Mouse (Mus musculus) midbrain, embryonic 13.5 days (tissue): ENCODE measurements at regions not wholly inside any gene's neighbourhood (a gene's known extent, or its start where the extent isn't known, plus 50 kb on each side); places are given as distances from the start of the nearest gene placed in this dataset.
A peak's percentile ranks its signal among the peaks of the same experiment; 100 is the strongest.

Experiments used
- ATAC-seq: fragments of 200-750 bp; cut with Nextera tagmentation; 2 replicates; pipeline ENCODE4 v1.8.0; 2017; ENCODE audit warnings: mild to moderate bottlenecking, moderate TSS enrichment, moderate library complexity
- H3K27ac ChIP-seq: fragments of 300-500 bp; sonication (generic); 2 replicates; pipeline ENCODE4 v1.5.1; 2015; ENCODE audit warnings: inconsistent platforms, mild to moderate bottlenecking, moderate library complexity
- H3K27me3 ChIP-seq: fragments of 300-500 bp; sonication (generic); 2 replicates; pipeline ENCODE4 v1.6.1; 2015; ENCODE audit warnings: mild to moderate bottlenecking, inconsistent platforms
- H3K36me3 ChIP-seq: fragments of 300-500 bp; sonication (generic); 2 replicates; pipeline ENCODE4 v1.6.1; 2015; ENCODE audit warnings: mild to moderate bottlenecking, inconsistent platforms
- H3K4me1 ChIP-seq: fragments of 300-500 bp; sonication (generic); replicated peaks from 2 replicates; pipeline ENCODE4 v1.6.1; 2015; ENCODE audit warnings: inconsistent platforms
- H3K4me2 ChIP-seq: fragments of 300-500 bp; sonication (generic); replicated peaks from 2 replicates; pipeline ENCODE4 v1.6.1; 2015; ENCODE audit warnings: moderate library complexity, mild to moderate bottlenecking, inconsistent platforms
- H3K4me3 ChIP-seq: fragments of 300-500 bp; sonication (generic); replicated peaks from 2 replicates; pipeline ENCODE4 v1.5.1; 2015; ENCODE audit warnings: mild to moderate bottlenecking, inconsistent platforms
- H3K9ac ChIP-seq: fragments of 300-500 bp; sonication (generic); replicated peaks from 2 replicates; pipeline ENCODE4 v1.6.1; 2015; ENCODE audit warnings: mild to moderate bottlenecking, inconsistent platforms
- H3K9me3 ChIP-seq: fragments of 300-500 bp; sonication (generic); 2 replicates; pipeline ENCODE4 v1.6.1; 2016; ENCODE audit warnings: mild to moderate bottlenecking, inconsistent platforms
- WGBS: fragments of 180-500 bp; shearing (Covaris S2); methylation state at CpG from one replicate; pipeline ENCODE4 v1.1.7; 2015; 5-methylcytosine and 5-hydroxymethylcytosine counted together

DNA sequence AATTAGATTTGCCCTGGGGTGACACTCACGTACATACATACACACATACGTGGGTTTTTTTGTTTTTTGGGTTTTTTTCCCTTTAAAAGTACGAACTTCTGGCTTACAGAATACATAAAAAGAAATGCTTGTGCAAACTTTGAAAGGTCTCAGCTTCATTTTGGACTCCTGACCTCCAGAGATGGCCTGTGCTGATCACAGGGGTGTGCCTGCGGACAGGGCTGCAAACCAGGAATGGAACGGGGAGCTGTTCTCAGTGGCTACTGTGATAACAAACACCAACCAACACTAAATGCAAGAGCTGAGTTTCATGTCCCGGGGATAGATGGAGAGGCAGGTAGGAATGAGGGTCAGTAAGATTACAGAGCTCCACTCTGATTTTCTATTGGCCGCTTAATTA is 134.3 kb upstream of the Man2a1 start:
- 88% methylated on average over 7 of the region's 7 CpGs for WGBS
- no peak overlapping the region for H3K27ac ChIP-seq
- H3K9ac ChIP-seq, result no peak overlapping the region
- no peak overlapping the region for H3K4me2 ChIP-seq
- H3K36me3 ChIP-seq, result no peaks in the 10 kb centered on the region
- H3K4me3 ChIP-seq, result no peak overlapping the region
- no peaks in the 10 kb centered on the region for H3K27me3 ChIP-seq
- 0 out of 2 replicates have a peak, but pooled peaks cover 9% of the 10 kb centered on the region for H3K4me1 ChIP-seq
- H3K9me3 ChIP-seq, result no peaks in the 10 kb centered on the region
- no peak for ATAC-seq

- Histone ChIP-seq H3K4me1 (0 out of 2 replicates have a peak, but pooled peaks cover 9% of the 10 kb centered on the region), H3K4me3 (no peak overlapping the region), H3K9ac (no peak overlapping the region), H3K27ac (no peak overlapping the region), H3K9me3 (no peaks in the 10 kb centered on the region), H3K27me3 (no peaks in the 10 kb centered on the region), H3K4me2 (no peak overlapping the region), H3K36me3 (no peaks in the 10 kb centered on the region)
- no peak for ATAC-seq
- WGBS, result 81% methylated on average over 9 of the region's 9 CpGs
These were observed 133.8 kb upstream of the Man2a1 start for GRCm38 (mm10) chr17:64466746-64467145.

DNA sequence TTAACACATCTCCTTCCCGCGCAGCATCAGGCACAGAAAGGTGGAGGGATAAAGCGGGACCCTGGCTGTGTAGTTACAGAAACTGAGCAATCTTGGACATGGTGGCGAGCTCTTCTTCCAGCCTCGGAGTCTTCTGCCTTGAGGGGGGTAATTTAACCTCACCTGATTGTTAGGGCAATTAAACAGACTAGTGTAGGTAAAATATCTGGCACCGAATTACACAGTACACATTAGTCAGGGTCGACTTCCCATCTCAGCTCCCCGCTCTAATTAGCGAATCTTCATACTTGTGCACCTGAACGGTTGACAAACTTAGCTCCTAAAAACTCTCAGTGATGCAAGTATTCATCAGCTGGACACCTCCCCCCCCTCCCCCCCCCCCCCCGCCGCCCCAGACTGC is 133.2 kb upstream of the Man2a1 start:
- 0 out of 2 replicates have a peak, but pooled peaks cover 9% of the 10 kb centered on the region for H3K4me1 ChIP-seq
- 66% methylated on average over 10 of the region's 12 CpGs for WGBS
- no peaks in the 10 kb centered on the region for H3K36me3 ChIP-seq
- no peaks in the 10 kb centered on the region for H3K27me3 ChIP-seq
- ATAC-seq, result no peak
- no peak overlapping the region for H3K4me2 ChIP-seq
- no peaks in the 10 kb centered on the region for H3K9me3 ChIP-seq
- no peak overlapping the region for H3K4me3 ChIP-seq
- no peak overlapping the region for H3K9ac ChIP-seq
- no peak overlapping the region for H3K27ac ChIP-seq

DNA sequence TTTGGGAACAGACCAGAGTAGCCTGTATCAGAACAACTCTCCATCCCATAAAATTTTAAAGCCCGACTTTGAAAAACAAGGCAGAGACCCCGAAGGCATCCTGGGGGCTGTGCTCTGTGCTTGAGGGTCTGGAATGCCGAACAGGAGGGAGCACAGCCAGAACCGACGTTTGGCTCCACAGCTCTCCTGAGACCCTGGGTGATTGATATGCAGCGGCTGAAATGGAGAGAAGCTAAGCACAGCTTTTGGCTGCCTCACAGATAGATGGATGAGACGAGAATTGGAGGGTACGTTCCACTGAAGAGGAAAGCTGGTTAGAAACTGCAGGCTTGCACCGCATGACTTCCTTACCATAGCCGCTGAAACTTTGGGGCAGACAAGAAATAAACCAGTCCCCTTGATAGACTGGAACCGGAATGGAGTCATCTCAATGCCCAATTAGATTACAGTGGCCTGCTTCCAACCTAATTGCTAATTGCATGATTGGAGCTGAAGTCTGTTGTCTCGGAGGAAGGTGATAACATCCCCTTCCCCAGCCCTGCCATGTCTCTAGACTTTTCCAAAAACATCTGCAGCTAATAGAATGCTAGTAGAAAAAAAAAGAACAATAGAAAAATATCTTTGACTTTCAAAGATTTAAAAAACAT is 130.7 kb upstream of the Man2a1 start:
- Histone ChIP-seq H3K27me3 (no peaks in the 10 kb centered on the region), H3K9me3 (no peaks in the 10 kb centered on the region), H3K27ac (no peak overlapping the region), H3K4me2 (no peak overlapping the region; the same call in 1 of the 2 replicates), H3K4me1 (0 out of 2 replicates have a peak, but pooled peaks cover 9% of the 10 kb centered on the region), H3K4me3 (no peak overlapping the region), H3K36me3 (no peaks in the 10 kb centered on the region), H3K9ac (no peak overlapping the region)
- 52% methylated on average over 12 of the region's 12 CpGs for WGBS
- ATAC-seq, result peak; percentile 34; the same call in 1 of the 2 replicates

- Histone ChIP-seq H3K4me2 (no peak overlapping the region), H3K9me3 (no peaks in the 10 kb centered on the region), H3K4me1 (peaks cover 4% of the 10 kb centered on the region; the same call in 1 of the 2 replicates), H3K36me3 (no peaks in the 10 kb centered on the region), H3K9ac (no peak overlapping the region), H3K4me3 (no peak overlapping the region), H3K27ac (no peak overlapping the region), H3K27me3 (no peaks in the 10 kb centered on the region)
- 22% methylated on average over 1 of the region's 1 CpGs for WGBS
- peak; percentile 63 for ATAC-seq
These were observed 119.9 kb upstream of the Man2a1 start for GRCm38 (mm10) chr17:64480607-64481038.

DNA sequence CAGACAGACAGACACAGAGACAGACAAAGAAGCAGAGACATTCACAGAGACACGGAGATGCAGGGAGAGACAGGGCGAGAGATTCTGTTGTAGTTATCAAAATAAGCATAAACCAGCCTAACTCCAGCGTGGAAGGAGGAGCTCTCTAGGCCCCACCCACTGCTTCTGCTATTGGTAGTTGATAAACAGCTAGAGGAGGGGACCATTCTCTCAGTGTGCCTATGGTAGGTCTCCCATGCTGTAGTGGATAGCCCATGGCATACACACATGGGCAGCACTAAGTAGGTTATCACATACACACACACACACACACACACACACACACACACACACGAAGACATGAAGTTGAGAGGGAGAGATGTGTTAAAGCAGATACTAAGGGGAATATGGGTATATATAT is 115.7 kb upstream of the Man2a1 start:
- Histone ChIP-seq H3K27ac (no peak overlapping the region), H3K27me3 (no peaks in the 10 kb centered on the region), H3K4me3 (no peak overlapping the region), H3K4me1 (peaks cover 4% of the 10 kb centered on the region; the same call in 1 of the 2 replicates), H3K9ac (no peak overlapping the region), H3K4me2 (no peak overlapping the region), H3K9me3 (no peaks in the 10 kb centered on the region), H3K36me3 (no peaks in the 10 kb centered on the region)
- ATAC-seq, result no peak
- 90% methylated on average over 4 of the region's 4 CpGs for WGBS

- Histone ChIP-seq H3K4me1 (no peaks in the 10 kb centered on the region), H3K27me3 (no peaks in the 10 kb centered on the region), H3K4me2 (no peak overlapping the region), H3K4me3 (no peak overlapping the region), H3K27ac (no peak overlapping the region), H3K9ac (no peak overlapping the region), H3K9me3 (no peaks in the 10 kb centered on the region), H3K36me3 (no peaks in the 10 kb centered on the region)
- 89% methylated on average over 2 of the region's 2 CpGs for WGBS
- ATAC-seq, result no peak
These were observed 110.7 kb upstream of the Man2a1 start for GRCm38 (mm10) chr17:64489769-64490335.

DNA sequence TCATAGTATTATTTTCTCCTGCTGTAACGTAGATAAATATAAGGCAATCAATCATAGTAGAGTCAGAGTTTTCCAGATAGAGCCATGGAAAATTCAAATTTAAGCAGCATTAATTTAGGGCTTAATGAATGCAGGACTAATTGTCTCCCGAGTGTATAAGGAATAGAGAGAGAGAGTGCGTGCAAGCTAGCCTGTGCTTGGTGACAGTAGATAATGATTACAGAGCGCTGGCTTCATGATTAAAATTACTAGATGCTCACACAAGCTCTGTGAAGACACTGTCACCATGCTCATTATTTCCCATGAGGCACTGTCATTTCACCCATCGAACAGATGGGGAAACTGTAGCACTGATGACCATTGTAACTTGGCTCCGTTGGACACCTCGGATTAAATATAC is 109.9 kb upstream of the Man2a1 start:
- no peak overlapping the region for H3K4me3 ChIP-seq
- H3K4me1 ChIP-seq, result no peaks in the 10 kb centered on the region
- no peaks in the 10 kb centered on the region for H3K36me3 ChIP-seq
- no peak overlapping the region for H3K4me2 ChIP-seq
- peak; percentile 65; the same call in 1 of the 2 replicates for ATAC-seq
- no peak overlapping the region for H3K27ac ChIP-seq
- H3K9ac ChIP-seq, result no peak overlapping the region
- 63% methylated on average over 7 of the region's 7 CpGs for WGBS
- no peaks in the 10 kb centered on the region for H3K27me3 ChIP-seq
- no peaks in the 10 kb centered on the region for H3K9me3 ChIP-seq

- Histone ChIP-seq H3K4me2 (no peak overlapping the region), H3K4me3 (no peak overlapping the region), H3K27ac (no peak overlapping the region), H3K9ac (no peak overlapping the region), H3K9me3 (no peaks in the 10 kb centered on the region), H3K4me1 (no peaks in the 10 kb centered on the region), H3K36me3 (no peaks in the 10 kb centered on the region), H3K27me3 (no peaks in the 10 kb centered on the region)
- 58% methylated on average over 9 of the region's 10 CpGs for WGBS
- ATAC-seq, result no peak
These were observed 108.6 kb upstream of the Man2a1 start for GRCm38 (mm10) chr17:64491922-64492353.

DNA sequence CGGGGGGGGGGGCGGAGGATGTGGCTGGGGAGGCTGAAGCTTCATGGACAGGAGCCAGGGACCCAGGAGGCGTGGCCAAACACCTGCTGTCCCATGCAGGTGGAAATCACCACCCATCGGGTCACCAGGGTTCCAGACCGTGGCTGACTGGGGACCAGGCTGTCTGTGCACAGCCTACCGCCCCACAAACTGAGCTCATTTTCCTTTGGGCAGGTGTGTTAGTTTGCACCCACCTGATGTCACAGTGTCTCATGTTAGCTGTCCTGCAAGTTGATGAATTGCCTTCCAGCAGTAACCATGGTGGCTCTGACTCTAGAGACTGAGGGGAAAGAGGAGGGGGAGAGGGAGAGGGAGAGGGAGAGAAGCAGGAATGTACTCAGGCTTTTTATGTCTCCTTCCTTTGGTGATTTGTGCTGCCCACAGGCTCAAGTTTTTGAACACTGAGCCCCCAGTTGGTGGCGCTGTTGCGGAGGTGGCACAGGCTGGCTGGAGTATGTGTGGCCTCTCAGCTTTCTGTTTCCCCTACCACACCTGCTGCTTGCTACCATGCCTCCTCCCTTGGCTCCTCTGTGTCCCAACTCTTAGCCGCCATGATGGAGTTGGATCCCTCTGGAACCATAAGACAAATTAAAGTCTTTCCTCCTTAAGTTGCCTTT is 107.8 kb upstream of the Man2a1 start:
- Histone ChIP-seq H3K4me1 (no peaks in the 10 kb centered on the region), H3K27ac (no peak overlapping the region), H3K27me3 (no peaks in the 10 kb centered on the region), H3K4me3 (no peak overlapping the region), H3K4me2 (no peak overlapping the region), H3K36me3 (no peaks in the 10 kb centered on the region), H3K9me3 (no peaks in the 10 kb centered on the region), H3K9ac (no peak overlapping the region)
- ATAC-seq, result no peak
- 45% methylated on average over 9 of the region's 9 CpGs for WGBS

DNA sequence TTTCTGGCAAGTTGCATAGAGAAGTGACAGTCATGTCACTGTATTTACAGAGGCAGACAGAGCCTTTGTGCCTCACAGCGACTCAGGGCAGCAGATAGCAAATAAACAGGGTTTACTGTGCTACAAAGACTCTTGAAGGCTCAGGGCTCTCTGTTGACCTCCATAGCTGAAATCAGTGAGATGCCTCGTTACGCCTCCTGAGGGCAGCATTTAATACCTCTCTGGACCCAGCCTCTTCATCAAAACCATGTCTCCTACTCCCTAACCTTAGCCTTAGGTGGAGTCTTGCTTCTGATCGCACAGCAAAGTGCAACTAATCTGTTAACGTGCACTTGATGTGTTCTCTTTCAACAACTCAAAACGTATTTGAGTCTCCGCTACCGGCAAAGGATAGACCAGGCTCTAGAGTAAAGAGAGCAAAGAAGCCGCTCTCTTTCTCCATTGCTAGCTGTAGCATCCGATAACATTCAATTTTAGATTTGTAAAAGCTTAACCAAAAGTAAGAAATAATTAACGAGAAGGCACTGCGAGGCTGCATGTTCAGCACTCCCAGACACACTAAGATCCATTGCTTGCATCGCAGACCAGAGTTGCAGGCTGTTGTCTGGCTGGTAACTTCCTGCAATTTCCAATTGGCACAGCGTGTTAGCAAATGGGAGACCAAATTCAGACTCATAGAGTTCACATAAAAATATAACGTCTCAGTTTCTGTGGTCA is 101.1 kb upstream of the Man2a1 start:
- Histone ChIP-seq H3K4me3 (no peak overlapping the region), H3K4me2 (no peak overlapping the region), H3K4me1 (no peaks in the 10 kb centered on the region), H3K36me3 (no peaks in the 10 kb centered on the region), H3K9me3 (no peaks in the 10 kb centered on the region), H3K27ac (no peak overlapping the region), H3K27me3 (no peaks in the 10 kb centered on the region), H3K9ac (no peak overlapping the region)
- ATAC-seq, result 0 out of 2 replicates have a peak, but pooled peaks have one; percentile 30
- WGBS, result 59% methylated on average over 15 of the region's 15 CpGs

GRCm38 (mm10) chr17:64502376-64502775 is 98.2 kb upstream of the Man2a1 start:
- 93% methylated on average over 2 of the region's 2 CpGs for WGBS
- Histone ChIP-seq H3K4me2 (no peak overlapping the region), H3K27me3 (no peaks in the 10 kb centered on the region), H3K4me3 (no peak overlapping the region), H3K36me3 (no peaks in the 10 kb centered on the region), H3K9me3 (no peaks in the 10 kb centered on the region), H3K9ac (no peak overlapping the region), H3K4me1 (no peaks in the 10 kb centered on the region), H3K27ac (no peak overlapping the region)
- no peak for ATAC-seq
